Mouse (Mus musculus): ENCODE measurements around the gene Prelid3b.

- TF ChIP-seq CTCF (IDR thresholded peaks at IDR 0.05; ENCODE audit: borderline replicate concordance, extremely low read depth, insufficient read depth, insufficient read length) (no peak), POLR2A (IDR thresholded peaks at IDR 0.05; ENCODE audit: borderline replicate concordance, extremely low read depth, insufficient read depth, insufficient read length, poor library complexity, severe bottlenecking) (no peak)
These were observed 29.8 kb downstream of the Prelid3b start for GRCm38 (mm10) chr2:174443046-174443445.

Measured in brain, embryonic 14.5 days (tissue).